Mouse (Mus musculus) thymus, postnatal 25 days (tissue): ENCODE measurements around the gene St6galnac4.

ENCODE experiments used
- DNase-seq: peaks from one replicate; pipeline ENCODE4 v3.0.0; 2022

St6galnac4 gene

DNA sequence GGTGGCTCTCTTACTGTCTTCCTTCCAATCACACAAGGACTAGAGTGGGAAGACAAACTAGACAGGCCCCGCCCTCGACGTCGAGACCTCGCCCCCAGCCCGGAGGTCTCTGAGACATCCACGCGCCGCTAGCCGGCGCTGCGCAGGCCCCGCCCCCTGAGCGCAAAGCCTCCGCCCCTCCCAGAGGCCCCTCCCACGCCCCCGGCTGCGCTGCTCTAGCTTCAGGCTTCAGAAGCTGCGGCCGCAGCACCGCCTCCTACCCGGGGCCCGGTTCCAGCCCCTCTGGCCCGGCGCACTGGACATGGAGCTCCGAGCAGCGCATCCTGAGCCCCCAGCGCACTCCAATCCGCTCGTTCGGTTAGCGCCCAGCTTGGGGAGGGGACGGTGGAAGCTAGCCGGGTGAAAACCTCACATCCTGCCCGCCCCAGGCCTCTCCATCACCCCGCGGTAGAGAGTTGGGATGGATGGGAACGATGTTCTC is at the start of gene St6galnac4:
St6galnac4 (plus strand) TSS at position 225 of the 481 bp plus-strand sequence.
- peak; percentile 92 for DNase-seq

- no peak for DNase-seq
Measured at GRCm38 (mm10) chr2:32537360-32537905, 49.5 kb upstream of the St6galnac4 start.

GRCm38 (mm10) chr2:32537941-32538340 is 49.0 kb upstream of the St6galnac4 start:
- no peak for DNase-seq

- DNase-seq = no peak
Measured at GRCm38 (mm10) chr2:32538461-32538860, 48.4 kb upstream of the St6galnac4 start.

DNA sequence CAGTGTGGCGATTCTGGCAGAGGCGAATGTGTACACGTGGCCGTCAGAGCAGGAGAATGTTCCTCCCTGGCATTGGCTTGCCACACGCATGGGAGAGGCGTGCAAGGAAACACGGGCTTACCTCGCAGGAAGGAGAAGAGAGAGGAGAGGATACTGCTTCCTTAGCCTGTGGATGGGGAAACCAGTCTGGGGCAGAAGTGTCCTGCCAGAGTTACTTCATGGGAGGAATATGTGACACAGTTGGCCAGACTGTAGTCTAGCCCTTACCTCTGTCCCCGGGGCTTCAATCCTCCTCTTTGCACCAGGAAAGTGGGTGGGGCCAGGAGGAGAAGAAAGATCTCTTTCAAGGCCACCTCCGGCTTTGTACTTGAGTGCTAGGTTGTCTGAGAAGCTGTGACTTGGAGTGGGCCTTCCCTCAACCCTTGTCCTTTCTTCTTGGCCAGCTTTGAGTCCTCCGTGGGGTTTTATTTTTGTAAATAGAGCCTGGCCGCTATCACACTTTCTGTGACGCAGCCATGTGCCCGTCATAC is 47.4 kb upstream of the St6galnac4 start:
- no peak for DNase-seq

DNA sequence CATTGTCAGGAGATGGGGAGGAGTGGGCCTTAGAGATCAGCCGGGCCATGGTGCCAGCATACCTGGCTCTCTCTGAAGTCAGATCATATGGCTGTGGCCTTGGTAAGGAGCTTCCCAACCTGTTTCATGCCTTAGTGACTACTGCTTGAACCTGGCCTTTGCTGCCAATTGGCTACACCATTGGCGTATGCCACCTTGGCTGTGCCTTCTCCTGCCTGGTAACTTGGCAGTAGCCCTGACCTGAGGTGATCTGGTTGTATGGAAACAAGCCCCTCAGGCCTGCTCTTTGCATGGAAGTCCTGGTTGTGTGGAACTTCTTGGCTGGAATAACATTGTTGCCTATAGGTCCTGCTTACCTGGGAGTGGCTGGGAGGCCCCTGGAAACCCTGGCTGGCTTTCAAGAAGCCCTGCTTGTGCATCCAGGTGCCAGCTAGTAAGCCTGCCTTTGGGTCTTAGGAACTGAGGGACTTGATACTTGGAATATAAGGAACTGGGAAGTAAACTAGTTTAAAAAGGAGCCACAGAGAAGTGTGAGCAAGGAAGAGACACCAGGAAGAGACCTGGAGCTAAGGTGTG is 45.5 kb upstream of the St6galnac4 start:
- no peak for DNase-seq

DNA sequence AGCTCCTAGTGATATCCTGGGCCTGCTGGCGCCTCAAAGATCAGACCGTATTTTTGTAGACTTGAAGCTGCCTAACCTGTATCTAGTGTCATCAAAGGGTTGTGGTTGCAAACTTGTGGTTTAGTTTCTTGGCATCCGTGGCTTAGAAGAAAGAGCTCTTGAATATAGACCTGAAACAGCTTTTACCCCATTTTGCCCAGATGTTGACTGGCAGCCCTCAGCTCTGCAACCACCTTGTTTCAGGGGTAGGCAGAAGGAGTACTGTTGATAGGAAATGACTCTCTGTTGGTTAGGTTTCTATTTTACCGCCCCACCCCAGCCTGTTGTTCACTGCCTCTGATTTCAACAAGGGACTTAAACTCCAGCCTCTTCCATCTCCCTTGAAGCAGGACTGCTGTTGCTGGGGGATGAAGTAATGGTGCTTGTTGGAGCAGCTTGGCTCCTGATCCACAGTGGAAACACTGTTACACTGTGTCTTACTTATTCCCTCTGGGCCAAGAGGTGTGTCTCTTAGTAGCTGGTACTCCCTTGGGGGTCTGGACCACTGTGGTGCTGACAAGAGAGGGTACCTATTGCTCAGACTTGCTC is 44.8 kb upstream of the St6galnac4 start:
- DNase-seq = peak; percentile 80

DNA sequence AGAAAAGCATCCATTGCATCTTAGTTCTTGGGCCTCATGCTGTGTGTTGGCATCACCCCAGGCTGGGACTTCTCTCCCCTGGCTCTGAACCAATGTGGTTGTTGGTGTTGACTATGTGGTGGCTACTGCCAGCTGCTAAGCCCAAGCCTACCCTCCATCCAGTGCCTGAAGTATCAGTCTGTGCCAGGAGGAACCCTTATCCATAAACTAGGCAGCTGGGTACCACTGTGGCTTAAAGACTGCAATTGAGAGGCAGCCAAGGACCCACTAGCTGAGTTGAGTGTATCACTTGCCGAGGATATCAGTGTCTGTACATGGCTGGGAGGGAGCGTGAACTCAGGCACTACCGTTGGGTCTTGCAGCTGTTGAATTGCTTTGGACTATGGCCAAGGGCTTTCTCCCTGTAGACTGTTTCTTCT is 43.9 kb upstream of the St6galnac4 start:
- no peak for DNase-seq

DNA sequence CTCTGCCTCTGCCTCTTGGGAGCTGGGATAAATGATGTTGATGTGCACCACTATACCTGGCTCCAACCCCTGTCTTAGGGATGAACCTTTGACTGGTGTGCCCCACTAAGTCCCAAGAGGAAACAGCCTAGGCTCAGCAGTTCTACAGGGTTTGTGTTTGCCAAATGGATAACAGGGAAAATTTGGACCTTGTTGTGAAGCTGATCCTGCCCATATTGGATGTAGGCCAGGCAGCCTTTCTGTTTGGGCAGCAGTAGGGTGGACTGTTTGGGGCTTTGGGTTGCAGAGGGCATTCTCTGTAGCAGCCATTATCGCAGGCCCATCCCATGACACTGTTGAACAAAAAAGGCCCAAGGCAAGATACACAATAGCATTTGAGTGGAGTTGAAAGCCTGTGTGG is 39.9 kb upstream of the St6galnac4 start:
- DNase-seq = no peak

DNA sequence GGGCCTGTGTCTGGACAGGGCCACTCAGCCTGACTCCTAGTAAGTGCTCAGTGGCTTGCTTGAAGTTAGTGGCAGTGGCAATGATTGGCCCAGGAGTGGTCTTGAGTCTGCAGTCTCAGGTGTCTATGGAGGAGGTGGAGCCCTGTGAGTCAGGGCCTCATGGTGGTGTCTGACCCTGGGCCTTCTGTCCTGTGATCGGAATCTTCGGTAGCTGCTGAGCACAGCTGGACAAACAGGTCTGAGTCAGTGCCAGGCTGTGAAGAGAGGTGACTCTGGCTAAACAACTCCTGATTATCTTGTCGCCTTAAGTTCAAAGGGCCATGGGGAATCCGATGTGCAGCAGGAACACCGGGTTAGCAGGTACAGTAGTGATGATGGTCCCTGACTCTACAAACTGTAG is 39.5 kb upstream of the St6galnac4 start:
- DNase-seq = no peak

- DNase-seq = no peak
Measured at GRCm38 (mm10) chr2:32547964-32548739, 38.7 kb upstream of the St6galnac4 start.

DNA sequence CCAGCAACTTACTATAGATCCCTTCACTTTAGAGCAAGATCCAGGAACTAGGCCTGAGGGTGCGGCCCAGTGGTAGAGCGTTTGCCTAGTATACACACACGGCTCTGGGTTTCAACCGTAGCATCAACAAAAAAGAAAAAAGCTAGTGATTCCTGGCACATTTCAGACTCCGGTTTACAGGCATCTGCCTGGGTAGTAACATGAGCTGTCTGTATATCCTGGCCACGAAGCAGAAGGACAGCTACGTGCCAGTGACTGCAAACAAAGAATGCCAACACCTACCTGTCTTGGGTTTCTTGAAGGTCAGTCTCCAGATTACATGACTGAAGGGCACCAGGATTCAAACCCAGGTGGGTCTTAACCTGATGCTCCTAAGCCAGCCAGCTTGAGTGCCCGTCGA is 37.7 kb upstream of the St6galnac4 start:
- DNase-seq = no peak

- no peak for DNase-seq
Measured at GRCm38 (mm10) chr2:32549764-32550163, 37.1 kb upstream of the St6galnac4 start.

DNA sequence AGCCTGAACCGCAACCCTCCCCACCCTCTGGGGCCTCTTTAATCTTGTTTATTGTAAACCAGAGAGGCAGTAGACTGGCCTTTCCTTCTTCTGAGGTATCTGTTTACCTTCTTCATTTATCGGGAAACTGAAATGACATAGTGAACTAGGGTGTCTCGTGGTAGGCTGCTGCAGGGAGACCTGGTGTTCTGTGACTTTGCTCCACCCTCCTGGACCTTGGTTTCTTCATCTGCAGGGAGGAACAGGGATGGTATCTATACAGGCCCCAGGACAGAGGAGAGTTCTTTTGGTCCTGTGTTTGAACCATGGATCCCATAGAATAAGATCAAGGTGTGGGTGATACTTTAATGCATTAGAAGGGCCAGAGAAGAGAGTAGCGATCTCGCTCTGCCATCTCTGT is 35.7 kb upstream of the St6galnac4 start:
- no peak for DNase-seq

DNA sequence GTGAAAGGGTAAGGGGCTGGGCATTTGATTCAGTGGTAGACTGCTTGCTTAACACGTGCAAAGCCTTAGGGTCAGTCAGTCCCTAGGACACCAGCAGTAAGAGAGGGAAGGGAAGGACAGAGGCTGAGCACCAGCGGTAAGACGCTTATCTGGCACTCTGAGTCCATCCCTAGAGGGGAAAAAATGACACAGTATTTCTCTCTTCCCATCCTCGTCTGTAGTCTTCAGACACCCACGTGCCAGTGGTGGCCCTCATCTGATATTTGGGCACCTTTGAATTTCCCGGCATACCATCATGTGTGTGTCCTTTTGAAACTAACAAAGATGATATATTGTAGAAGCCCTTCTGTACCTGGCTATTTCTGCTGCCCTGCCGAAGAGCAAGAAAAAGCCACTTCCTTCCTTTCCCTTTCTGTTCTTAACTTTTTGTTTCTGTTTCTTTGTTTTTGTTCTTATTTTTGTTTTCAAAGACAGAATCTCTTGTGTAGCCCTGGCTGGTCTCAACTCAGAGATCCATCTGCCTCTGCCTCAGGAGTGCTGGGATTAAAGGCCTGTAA is 33.2 kb upstream of the St6galnac4 start:
- peak; percentile 34 for DNase-seq

DNA sequence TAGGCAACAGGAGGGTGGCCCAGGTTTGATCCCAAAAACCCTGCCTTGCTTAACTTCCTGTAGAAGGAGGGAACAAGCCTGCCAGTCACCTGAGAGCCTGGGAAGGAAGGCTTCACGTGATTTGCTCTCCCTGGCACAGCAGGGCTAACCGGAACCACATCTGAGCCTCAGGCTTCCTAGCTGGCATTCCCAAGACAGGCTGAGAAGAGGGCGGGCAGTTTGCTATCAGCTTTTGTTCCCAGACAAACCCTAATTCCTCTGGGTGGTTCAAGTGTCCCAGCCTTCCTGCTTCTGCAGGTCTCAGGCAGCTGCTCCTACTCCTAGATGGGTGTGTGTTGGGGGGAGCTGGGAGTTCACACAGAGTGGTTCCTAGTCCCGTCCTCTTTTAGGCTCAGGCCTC is 31.4 kb upstream of the St6galnac4 start:
- DNase-seq = no peak

DNA sequence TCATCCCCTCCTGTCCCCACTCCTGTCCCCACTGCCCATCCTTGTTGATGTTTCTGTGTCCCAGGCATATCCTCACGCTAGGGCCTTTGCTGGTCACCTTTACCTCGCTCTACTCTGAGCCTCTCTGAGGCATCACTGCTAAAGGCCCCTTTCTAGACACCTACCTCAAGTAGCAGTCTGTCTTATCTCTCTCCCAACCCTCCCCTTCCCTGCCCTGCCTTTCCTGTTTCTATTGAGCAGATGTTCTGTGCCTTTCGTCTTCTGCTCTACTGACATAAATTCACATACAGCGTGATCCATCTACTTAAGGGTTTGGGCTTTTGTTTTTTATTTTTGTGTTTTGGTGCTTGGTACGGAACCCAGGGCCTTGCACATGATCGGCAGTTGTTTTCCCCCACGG is 30.9 kb upstream of the St6galnac4 start:
- peak; percentile 52 for DNase-seq

- no peak for DNase-seq
Measured at GRCm38 (mm10) chr2:32559570-32559969, 27.3 kb upstream of the St6galnac4 start.

- peak; percentile 77 for DNase-seq
Measured at GRCm38 (mm10) chr2:32566536-32567063, 20.3 kb upstream of the St6galnac4 start.

- DNase-seq = no peak
Measured at GRCm38 (mm10) chr2:32568149-32568548, 18.7 kb upstream of the St6galnac4 start.

- DNase-seq = no peak
Measured at GRCm38 (mm10) chr2:32568941-32569340, 18.0 kb upstream of the St6galnac4 start.

GRCm38 (mm10) chr2:32570698-32571494 is 16.0 kb upstream of the St6galnac4 start, which contains the start of gene Dpm2:
Gene Dpm2 (plus strand): TSS chr2:32570858.
- peak; percentile 90 for DNase-seq
